Mouse (Mus musculus): ENCODE data around the gene She. TPM values are rescaled to one million over a fixed set of nuclear protein-coding genes. Genes with fewer than 3 reads are reported as not detected.
A peak's percentile ranks its signal among the peaks of the same experiment; 100 is the strongest.

The She gene
- polyA plus RNA-seq, 1 experiment from 2014 or later: 5.4 TPM

DNA sequence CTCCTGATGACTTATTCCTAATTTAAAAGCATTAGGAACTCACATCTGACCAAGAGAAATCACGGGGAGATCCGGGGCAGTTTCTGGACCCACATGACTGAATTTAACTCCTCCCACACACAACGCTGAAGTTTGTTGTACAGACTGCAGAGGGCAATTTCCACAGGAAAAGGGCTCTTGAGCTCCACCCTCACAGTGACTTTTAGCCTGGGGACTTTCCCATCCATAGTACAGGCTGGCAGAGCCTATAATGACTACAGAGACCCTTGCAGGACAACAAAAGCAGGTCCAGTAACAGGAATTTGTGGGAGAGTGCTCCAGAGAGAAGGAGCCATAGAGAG, 29.7 kb upstream of the She start:
- WGBS: 27% methylated on average over 3 of the region's 3 CpGs
- peak overlapping the region; percentile 43; the same call in 1 of the 2 replicates for H3K27ac ChIP-seq
- DNase-seq (ENCODE audit: low spot score): peak; percentile 74

DNA sequence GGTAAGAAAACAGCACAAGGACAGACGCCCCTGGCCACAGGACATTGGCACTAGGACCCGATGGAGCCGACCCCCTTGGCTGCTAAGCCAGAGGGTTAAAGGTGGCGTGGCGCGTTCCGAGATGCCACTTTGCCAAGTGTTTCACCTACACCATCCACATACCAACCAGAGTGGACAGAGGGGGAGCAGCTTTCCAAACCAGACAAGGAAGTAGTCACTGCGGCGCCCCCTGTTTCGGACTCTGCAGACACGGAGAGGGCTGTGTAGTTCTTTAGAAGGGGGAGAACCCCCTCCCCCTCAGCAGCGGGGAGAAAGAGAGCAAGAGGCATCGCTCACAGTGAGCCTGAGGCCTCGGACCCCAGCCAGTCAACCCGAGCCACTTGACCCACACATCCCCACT, 28.3 kb upstream of the She start:
- WGBS: 77% methylated on average over 15 of the region's 15 CpGs
- no peak overlapping the region for H3K27ac ChIP-seq
- H3K9me3 ChIP-seq: no peaks in the 10 kb centered on the region
- peaks cover 12% of the 10 kb centered on the region for H3K4me1 ChIP-seq
- DNase-seq (ENCODE audit: low spot score): peak; percentile 70
- no peaks in the 10 kb centered on the region for H3K27me3 ChIP-seq (ENCODE audit: insufficient read depth, poor library complexity, severe bottlenecking)
- H3K4me3 ChIP-seq: no peak overlapping the region
- no peaks in the 10 kb centered on the region for H3K36me3 ChIP-seq

More for the DNA sequence above, 29.7 kb upstream of the She start:
- no peaks in the 10 kb centered on the region for H3K9me3 ChIP-seq
- no peaks in the 10 kb centered on the region for H3K36me3 ChIP-seq
- H3K4me1 ChIP-seq: peaks cover 12% of the 10 kb centered on the region
- H3K27me3 ChIP-seq (ENCODE audit: insufficient read depth, poor library complexity, severe bottlenecking): no peaks in the 10 kb centered on the region
- no peak overlapping the region for H3K4me3 ChIP-seq

DNA sequence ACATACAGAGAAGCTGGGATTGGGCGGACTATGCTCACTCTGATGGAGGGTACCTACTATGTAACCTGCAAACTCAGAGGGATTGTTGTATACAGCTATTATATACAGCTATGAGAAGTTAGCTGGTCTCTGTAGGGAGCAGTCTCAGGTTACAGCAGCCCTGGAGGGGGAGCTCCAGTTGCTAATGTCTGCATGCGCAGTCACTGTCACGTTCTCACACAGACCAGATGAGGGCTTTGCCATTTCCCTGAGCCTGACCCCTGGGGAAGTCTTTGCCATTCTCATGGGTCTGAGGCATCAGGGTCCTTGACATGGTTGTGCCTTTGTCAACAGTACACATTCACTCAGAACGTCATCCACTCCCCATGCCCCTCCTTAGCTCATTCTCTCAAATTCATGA, 26.0 kb upstream of the She start:
- WGBS: 53% methylated on average over 4 of the region's 4 CpGs
- no peaks in the 10 kb centered on the region for H3K9me3 ChIP-seq
- no peak overlapping the region for H3K27ac ChIP-seq
- DNase-seq (ENCODE audit: low spot score): peak; percentile 74
- H3K36me3 ChIP-seq: no peaks in the 10 kb centered on the region
- no peaks in the 10 kb centered on the region for H3K27me3 ChIP-seq (ENCODE audit: insufficient read depth, poor library complexity, severe bottlenecking)
- H3K4me1 ChIP-seq: peaks cover 13% of the 10 kb centered on the region
- H3K4me3 ChIP-seq: no peak overlapping the region

DNA sequence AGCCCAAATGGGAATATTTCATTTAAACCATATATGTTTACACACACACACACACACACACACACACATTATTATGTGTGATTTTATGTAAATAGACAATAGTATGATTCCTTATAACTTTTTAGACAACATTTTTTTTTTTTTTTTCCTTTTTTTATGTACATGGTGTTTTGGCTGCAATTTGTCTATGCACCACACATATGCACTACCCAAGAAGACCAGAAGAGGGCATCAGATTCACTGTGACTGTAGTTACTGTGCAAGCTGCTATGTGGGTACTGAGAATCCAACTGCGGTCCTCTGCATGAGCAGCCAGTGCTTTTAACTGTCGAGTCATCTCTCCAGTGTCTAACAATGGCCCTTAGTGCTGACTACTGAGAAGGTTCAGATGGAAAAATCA, 24.4 kb upstream of the She start:
- DNase-seq (ENCODE audit: low spot score): peak; percentile 33
- Histone ChIP-seq H3K4me3 (no peak overlapping the region), H3K36me3 (no peaks in the 10 kb centered on the region), H3K27me3 (ENCODE audit: insufficient read depth, poor library complexity, severe bottlenecking) (no peaks in the 10 kb centered on the region), H3K4me1 (peaks cover 10% of the 10 kb centered on the region), H3K27ac (no peak overlapping the region), H3K9me3 (no peaks in the 10 kb centered on the region)
- WGBS: 89% methylated on average over 2 of the region's 2 CpGs

DNA sequence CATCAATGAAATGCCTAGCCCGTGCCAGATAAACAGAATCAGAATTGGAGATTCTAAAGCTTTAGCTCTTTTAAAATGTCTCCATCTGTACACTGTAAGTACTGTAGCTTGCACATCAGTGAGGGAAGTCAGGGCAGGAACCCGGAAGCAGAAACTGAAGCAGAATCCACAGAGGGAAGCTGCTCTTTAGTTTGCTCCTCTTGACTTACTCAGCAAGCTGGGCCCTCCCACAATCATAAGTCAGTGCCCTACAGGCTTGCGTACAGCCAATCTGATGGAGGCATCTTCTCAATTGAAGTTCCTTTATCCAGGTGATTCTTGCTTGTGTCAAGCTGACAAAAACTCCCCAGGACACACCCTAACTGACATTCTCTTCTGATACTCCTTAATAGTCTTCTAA, 24.0 kb upstream of the She start:
- peaks cover 10% of the 10 kb centered on the region for H3K4me1 ChIP-seq
- H3K27ac ChIP-seq: no peak overlapping the region
- peak; percentile 61 for DNase-seq (ENCODE audit: low spot score)
- H3K9me3 ChIP-seq: no peaks in the 10 kb centered on the region
- no peak overlapping the region for H3K4me3 ChIP-seq
- 84% methylated on average over 3 of the region's 3 CpGs for WGBS
- H3K36me3 ChIP-seq: no peaks in the 10 kb centered on the region
- H3K27me3 ChIP-seq (ENCODE audit: insufficient read depth, poor library complexity, severe bottlenecking): no peaks in the 10 kb centered on the region

DNA sequence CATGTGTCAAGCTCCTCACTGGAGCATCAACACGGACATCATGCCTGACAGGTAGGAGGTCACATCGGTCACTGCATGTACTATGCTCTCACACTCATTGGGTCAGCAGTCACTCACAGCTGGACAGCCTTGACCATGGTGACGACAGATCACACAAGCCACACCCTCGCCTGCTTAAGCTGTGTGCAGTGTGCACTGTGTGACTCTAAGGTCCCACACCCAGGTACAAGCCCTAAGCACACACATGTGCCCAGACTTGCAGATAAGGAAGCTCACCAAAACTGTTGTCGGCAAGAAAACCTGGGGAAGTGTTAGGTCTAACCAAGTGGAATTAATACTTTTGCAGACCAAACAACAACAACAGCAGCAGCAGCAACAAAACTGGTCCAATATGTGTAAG, 23.3 kb upstream of the She start:
- Histone ChIP-seq H3K27ac (no peak overlapping the region), H3K9me3 (no peaks in the 10 kb centered on the region)
- 60% methylated on average over 5 of the region's 5 CpGs for WGBS

DNA sequence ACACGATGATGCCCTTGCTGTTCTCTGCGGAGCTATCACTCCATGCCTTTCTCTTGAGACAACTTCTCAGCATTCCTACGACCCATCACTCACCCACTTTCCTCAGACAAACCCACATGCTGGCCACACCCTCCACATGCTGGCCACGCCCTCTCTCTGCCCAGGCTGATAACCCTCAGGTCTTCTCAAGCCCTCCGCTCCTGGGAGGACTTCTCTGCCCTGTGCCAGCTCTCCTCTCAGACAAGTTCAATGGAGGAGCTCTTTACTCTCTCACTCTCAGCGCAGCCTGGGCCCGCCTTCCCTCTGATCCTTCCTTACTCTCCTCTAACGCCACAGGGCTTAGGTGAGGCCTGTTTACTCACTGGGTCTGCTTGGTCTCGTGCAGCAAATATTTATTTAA, 22.5 kb upstream of the She start:
- Histone ChIP-seq H3K27me3 (ENCODE audit: insufficient read depth, poor library complexity, severe bottlenecking) (no peaks in the 10 kb centered on the region), H3K4me3 (no peak overlapping the region), H3K9me3 (no peaks in the 10 kb centered on the region), H3K27ac (no peak overlapping the region), H3K36me3 (no peaks in the 10 kb centered on the region), H3K4me1 (peaks cover 7% of the 10 kb centered on the region)
- peak; percentile 76 for DNase-seq (ENCODE audit: low spot score)
- 36% methylated on average over 9 of the region's 9 CpGs for whole genome bisulfite sequencing

More for the DNA sequence above, 23.3 kb upstream of the She start:
- H3K4me3 ChIP-seq: no peak overlapping the region
- no peaks in the 10 kb centered on the region for H3K36me3 ChIP-seq
- peaks cover 9% of the 10 kb centered on the region for H3K4me1 ChIP-seq
- H3K27me3 ChIP-seq (ENCODE audit: insufficient read depth, poor library complexity, severe bottlenecking): no peaks in the 10 kb centered on the region
- DNase-seq (ENCODE audit: low spot score): peak; percentile 77

DNA sequence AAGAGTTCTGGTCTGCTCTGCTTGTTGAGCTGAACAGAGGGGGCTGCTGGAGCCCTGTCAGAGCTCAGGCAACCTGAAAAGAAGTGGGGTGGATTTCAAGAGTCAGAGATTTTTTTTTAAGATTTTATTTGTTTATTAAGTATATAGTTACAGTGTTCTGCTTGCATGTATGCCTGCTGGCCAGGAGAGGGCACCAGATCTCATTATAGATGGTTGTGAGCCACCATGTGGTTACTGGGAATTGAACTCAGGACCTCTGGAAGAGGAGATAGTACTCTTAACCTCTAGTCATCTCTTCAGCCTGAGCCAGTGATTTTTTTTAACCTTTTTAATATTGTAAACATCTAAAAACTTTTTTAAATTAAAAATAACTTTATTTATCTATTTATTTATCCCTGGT, 20.3 kb upstream of the She start:
- no peak for DNase-seq (ENCODE audit: low spot score)
- no peak overlapping the region for H3K4me3 ChIP-seq
- H3K27me3 ChIP-seq (ENCODE audit: insufficient read depth, poor library complexity, severe bottlenecking): no peaks in the 10 kb centered on the region
- no peaks in the 10 kb centered on the region for H3K9me3 ChIP-seq
- H3K4me1 ChIP-seq: peaks cover 7% of the 10 kb centered on the region
- H3K27ac ChIP-seq: no peak overlapping the region
- no peaks in the 10 kb centered on the region for H3K36me3 ChIP-seq

DNA sequence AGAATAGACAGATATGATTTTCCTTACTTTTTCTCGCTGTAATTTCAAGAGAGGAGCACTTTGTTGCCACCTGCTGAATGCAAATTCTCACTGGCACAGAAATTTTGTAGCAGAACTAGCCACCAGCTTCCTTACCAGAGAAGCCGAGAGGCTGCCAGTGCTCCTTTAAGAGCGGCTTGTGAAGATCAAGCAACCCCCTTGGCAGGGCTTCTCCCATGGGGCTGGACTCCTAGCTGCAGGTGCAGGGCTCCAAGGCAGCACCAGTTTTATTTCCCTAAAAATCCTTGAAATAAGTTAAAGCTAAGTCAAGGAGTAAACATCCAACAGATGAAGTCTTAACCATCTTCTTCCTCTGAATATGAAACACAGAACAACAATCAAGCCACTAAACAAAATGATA, 19.0 kb upstream of the She start:
- Histone ChIP-seq H3K4me3 (no peak overlapping the region), H3K9me3 (no peaks in the 10 kb centered on the region), H3K27me3 (ENCODE audit: insufficient read depth, poor library complexity, severe bottlenecking) (no peaks in the 10 kb centered on the region), H3K36me3 (no peaks in the 10 kb centered on the region), H3K27ac (no peak overlapping the region), H3K4me1 (peaks cover 7% of the 10 kb centered on the region)
- 64% methylated on average over 3 of the region's 3 CpGs for WGBS
- peak; percentile 67 for DNase-seq (ENCODE audit: low spot score)

DNA sequence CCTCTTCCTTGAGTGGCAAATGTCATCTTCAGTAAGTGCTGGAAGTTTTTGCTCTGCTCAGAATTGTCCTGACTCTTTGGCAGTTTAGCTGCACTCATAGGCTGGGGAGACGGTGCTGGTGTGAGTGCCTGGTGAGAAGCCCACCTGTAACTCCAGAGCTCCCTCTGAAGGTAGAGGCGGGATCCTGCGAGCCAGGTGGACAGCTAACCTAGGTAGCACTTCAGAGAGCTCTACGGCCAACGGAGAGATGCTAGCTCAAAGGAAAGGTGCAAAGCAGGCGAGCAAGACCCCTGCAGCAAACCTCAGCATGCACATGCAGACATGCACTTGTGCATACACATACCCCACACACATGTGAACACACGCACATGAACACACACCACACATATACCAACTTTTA, 17.1 kb upstream of the She start:
- no peaks in the 10 kb centered on the region for H3K36me3 ChIP-seq
- 66% methylated on average over 7 of the region's 7 CpGs for WGBS
- H3K4me1 ChIP-seq: no peaks in the 10 kb centered on the region
- H3K27ac ChIP-seq: no peak overlapping the region
- no peaks in the 10 kb centered on the region for H3K27me3 ChIP-seq (ENCODE audit: insufficient read depth, poor library complexity, severe bottlenecking)
- peak; percentile 69 for DNase-seq (ENCODE audit: low spot score)
- no peak overlapping the region for H3K4me3 ChIP-seq
- no peaks in the 10 kb centered on the region for H3K9me3 ChIP-seq

DNA sequence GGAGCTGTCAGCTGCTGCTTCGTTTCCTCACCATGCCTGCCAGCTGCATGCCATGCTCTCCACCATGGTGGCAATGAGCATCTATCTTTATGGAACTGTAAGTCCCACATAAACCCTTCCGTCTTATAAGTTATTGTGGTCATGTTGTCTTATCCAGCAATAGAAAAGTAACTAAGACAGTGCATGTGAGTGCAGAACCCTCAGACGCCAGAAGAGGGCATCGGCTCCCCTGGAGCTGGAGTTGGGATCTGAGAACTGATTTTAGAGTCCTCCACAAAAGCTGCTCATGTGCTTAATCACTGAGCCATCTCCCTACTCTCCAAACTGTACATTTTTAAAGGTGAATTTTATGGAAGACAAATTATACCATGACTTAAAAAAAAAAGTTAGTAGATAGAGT, 14.1 kb upstream of the She start:
- peak; percentile 57 for DNase-seq (ENCODE audit: low spot score)

DNA sequence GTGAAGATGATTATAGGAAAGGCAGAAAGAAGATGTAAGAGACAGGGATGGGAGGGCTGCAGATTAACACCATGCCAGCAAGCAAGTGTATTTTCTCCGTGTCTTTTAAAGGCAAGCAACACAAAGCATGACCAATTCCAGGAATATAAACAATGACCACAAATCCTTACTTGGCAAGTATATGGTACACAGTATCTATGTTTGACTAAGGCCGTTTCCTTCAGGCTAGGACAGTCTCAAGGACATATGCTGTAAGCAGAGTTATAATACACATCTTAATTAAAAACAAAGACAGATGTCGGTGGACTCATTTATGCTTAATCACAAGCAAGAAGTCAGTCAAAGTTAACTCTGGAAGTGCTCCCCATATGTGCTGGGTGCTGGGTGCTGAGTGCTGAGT, 12.6 kb upstream of the She start:
- DNase-seq (ENCODE audit: low spot score): no peak
- Histone ChIP-seq H3K4me3 (no peak overlapping the region), H3K9me3 (no peaks in the 10 kb centered on the region), H3K4me1 (no peaks in the 10 kb centered on the region), H3K36me3 (no peaks in the 10 kb centered on the region), H3K27me3 (ENCODE audit: insufficient read depth, poor library complexity, severe bottlenecking) (no peaks in the 10 kb centered on the region; the same call in 1 of the 2 replicates), H3K27ac (no peak overlapping the region)
- 75% methylated on average over 3 of the region's 3 CpGs for WGBS

More for the DNA sequence above, 14.1 kb upstream of the She start:
- H3K27me3 ChIP-seq (ENCODE audit: insufficient read depth, poor library complexity, severe bottlenecking): no peaks in the 10 kb centered on the region; the same call in 1 of the 2 replicates
- H3K4me1 ChIP-seq: no peaks in the 10 kb centered on the region
- no peak overlapping the region for H3K4me3 ChIP-seq
- no peaks in the 10 kb centered on the region for H3K9me3 ChIP-seq
- H3K36me3 ChIP-seq: no peaks in the 10 kb centered on the region
- WGBS: 52% methylated on average over 4 of the region's 4 CpGs
- no peak overlapping the region for H3K27ac ChIP-seq

DNA sequence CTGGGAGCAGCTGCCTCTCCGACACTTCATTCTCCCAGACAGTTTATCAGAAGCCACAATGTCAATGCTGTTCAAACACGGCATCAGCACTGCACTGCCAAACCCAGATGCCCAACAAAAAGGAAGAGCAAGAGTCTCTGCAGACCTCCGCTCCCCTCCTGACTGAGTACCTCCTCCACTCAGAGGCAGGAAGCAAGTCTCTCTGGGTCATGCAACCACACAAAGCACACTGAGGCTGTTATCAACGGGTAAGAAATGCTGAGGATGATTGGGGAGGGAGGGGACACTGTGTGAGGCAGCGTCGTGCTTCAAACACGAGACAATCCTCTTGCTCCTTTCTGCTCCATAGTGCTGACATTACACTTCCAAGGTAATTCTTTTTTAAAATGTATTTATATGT, 11.3 kb upstream of the She start:
- no peaks in the 10 kb centered on the region for H3K36me3 ChIP-seq
- no peaks in the 10 kb centered on the region; the same call in 1 of the 2 replicates for H3K27me3 ChIP-seq (ENCODE audit: insufficient read depth, poor library complexity, severe bottlenecking)
- no peaks in the 10 kb centered on the region for H3K9me3 ChIP-seq
- DNase-seq (ENCODE audit: low spot score): peak; percentile 68
- H3K4me1 ChIP-seq: no peaks in the 10 kb centered on the region
- no peak overlapping the region for H3K4me3 ChIP-seq
- WGBS: 47% methylated on average over 7 of the region's 7 CpGs
- no peak overlapping the region for H3K27ac ChIP-seq

DNA sequence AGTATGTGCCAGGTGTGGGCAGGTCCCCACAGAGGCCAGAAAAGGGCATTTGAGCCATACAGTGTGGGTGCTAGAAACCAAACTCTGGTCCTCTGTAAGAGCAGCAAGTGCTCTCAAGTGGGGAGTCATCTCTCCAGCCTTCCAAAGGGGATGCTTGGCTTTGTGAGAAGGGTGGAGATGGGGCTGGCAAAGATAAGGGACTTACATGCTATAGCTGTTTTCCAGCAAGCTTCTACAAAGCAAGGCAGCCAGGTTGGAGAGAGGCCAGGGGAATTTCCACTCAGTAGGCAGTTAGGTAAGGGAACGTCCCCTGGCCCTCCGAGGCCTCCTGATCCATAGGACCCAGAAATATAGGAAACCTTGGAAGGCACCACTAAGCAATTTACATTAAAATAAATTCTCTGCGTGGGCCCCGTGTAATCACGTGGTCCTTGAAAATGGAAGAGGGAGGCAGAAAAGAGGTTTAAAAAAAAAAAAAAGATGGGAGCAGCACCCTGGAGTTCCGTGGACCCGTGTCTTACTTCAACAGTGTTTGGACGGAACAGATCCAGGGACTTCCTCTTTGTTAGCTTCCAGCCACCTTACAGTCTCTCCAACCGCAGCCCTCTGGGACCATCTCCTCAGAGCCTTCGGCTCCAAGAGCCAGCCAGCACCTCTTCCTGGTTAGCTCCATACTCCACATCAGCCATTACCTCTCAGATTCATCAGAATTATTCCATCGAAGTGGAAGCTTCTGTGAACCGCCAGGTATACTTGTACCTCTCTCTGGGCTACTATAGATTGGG, 10.7 kb upstream of the She start:
- 80% methylated on average over 12 of the region's 12 CpGs for WGBS
- Histone ChIP-seq H3K9me3 (no peaks in the 10 kb centered on the region), H3K4me3 (no peak overlapping the region), H3K4me1 (no peaks in the 10 kb centered on the region), H3K27me3 (ENCODE audit: insufficient read depth, poor library complexity, severe bottlenecking) (no peaks in the 10 kb centered on the region; the same call in 1 of the 2 replicates), H3K36me3 (no peaks in the 10 kb centered on the region), H3K27ac (no peak overlapping the region)
- peak; percentile 68 for DNase-seq (ENCODE audit: low spot score)

All from heart, embryonic 10.5 days (tissue).